Mouse (Mus musculus): ENCODE data around the gene Nxpe4. TPM values are rescaled to one million over a fixed set of nuclear protein-coding genes. Genes with fewer than 3 reads are reported as not detected.

Nxpe4 gene
- total and polyA plus RNA-seq, 3 experiments: 9.2 to 14.9 TPM; not detected in 1

GRCm38 (mm10) chr9:48257741-48258423 lies 96.1 kb downstream of the Nxpe4 start:
- TF ChIP-seq CTCF (IDR thresholded peaks at IDR 0.05 in 2 of 3, conservative IDR thresholded peaks at IDR 0.05 in 1 of 3; ENCODE audit: control insufficient read depth in 1 of 3, insufficient read depth in 1 of 3, low read depth in 2 of 3, low read length in 3 of 3, poor library complexity in 1 of 3, severe bottlenecking in 1 of 3): peak in 2 of 3 experiments; percentile 4 to 9; a peak in 1 of 6 replicates
- no peak for TF ChIP-seq UBTF (IDR thresholded peaks at IDR 0.05; ENCODE audit: borderline replicate concordance, insufficient read depth, low read depth, low read length)
- H3K36me3 ChIP-seq (ENCODE audit: control insufficient read depth in 1 of 2, insufficient read depth in 2 of 2, low read length in 2 of 2): no peaks in the 10 kb centered on the region
- no peaks in the 10 kb centered on the region for H3K27me3 ChIP-seq (ENCODE audit: control insufficient read depth in 1 of 2, insufficient read depth in 2 of 2, low read length in 2 of 2)
- no peaks in the 10 kb centered on the region for H3K4me1 ChIP-seq (ENCODE audit: control insufficient read depth in 1 of 2, insufficient read depth in 2 of 2, low read length in 2 of 2)
- H3K4me3 ChIP-seq (ENCODE audit: control insufficient read depth in 1 of 2, insufficient read depth in 1 of 2, low read depth in 2 of 2, low read length in 2 of 2): no peak overlapping the region
- no peak for DNase-seq (ENCODE audit: low read depth, low spot score)
- H3K79me2 ChIP-seq (ENCODE audit: control insufficient read depth, insufficient read depth, low read length, poor library complexity): no peaks in the 10 kb centered on the region
- H3K9ac ChIP-seq (ENCODE audit: control insufficient read depth, low read depth, low read length, poor library complexity, severe bottlenecking): no peak overlapping the region
- H3K9me3 ChIP-seq (replicated peaks; ENCODE audit: insufficient read depth, low read length): no peaks in the 10 kb centered on the region
- no peak overlapping the region for H3K27ac ChIP-seq (ENCODE audit: control insufficient read depth, low read depth, low read length)

DNA sequence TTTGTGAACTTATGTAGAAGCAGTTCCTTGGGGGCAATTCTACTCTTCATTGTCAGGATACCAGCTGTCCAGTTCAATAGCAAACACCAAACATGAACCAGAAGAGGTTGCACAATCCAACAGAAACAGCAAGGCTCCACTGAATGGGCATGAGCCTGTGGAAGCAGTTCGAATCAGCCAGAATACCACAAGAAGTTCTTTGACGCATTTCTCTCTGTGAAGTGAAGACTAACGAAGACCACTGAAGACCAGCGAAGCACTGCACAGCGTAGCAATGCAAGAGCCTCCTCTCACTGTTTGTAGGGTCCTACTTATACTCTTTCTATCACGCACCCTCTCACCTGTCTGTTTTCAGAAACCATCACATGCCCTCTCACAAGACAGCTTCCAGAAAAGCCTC lies 102.8 kb downstream of the Nxpe4 start:
- Histone ChIP-seq H3K9me3 (replicated peaks; ENCODE audit: insufficient read depth, low read length) (no peaks in the 10 kb centered on the region), H3K4me1 (ENCODE audit: control insufficient read depth in 1 of 2, insufficient read depth in 2 of 2, low read length in 2 of 2) (no peaks in the 10 kb centered on the region), H3K27ac (ENCODE audit: control insufficient read depth, low read depth, low read length) (no peak overlapping the region), H3K36me3 (ENCODE audit: control insufficient read depth in 1 of 2, insufficient read depth in 2 of 2, low read length in 2 of 2) (no peaks in the 10 kb centered on the region), H3K9ac (ENCODE audit: control insufficient read depth, low read depth, low read length, poor library complexity, severe bottlenecking) (no peak overlapping the region), H3K27me3 (ENCODE audit: control insufficient read depth in 1 of 2, insufficient read depth in 2 of 2, low read length in 2 of 2) (no peaks in the 10 kb centered on the region), H3K79me2 (ENCODE audit: control insufficient read depth, insufficient read depth, low read length, poor library complexity) (no peaks in the 10 kb centered on the region), H3K4me3 (ENCODE audit: control insufficient read depth in 1 of 2, insufficient read depth in 1 of 2, low read depth in 2 of 2, low read length in 2 of 2) (no peak overlapping the region)
- no peak for DNase-seq (ENCODE audit: low read depth, low spot score)
- no peak for TF ChIP-seq SIN3A (IDR thresholded peaks at IDR 0.05; ENCODE audit: low read length)

DNA sequence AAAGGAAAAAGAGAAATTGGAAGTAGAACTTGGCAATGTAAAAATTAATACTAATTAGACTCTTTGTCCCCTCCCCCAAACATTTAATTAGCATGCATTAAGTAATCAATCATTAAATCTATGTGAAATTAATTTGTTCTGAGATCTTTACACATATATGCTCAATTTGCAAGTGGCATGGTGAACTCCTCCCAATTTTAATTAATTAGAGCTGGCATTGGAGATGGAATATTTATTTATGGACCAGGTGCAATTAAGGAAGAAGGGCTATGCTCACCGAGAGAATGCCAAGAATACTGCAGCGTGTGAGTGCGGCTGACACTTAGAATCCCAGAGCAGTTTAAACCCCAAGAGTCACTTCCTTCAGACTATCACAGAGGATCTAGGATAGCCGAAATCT lies 103.7 kb downstream of the Nxpe4 start:
- no peak overlapping the region for H3K4me3 ChIP-seq (ENCODE audit: control insufficient read depth in 1 of 2, insufficient read depth in 1 of 2, low read depth in 2 of 2, low read length in 2 of 2)
- no peaks in the 10 kb centered on the region for H3K36me3 ChIP-seq (ENCODE audit: control insufficient read depth in 1 of 2, insufficient read depth in 2 of 2, low read length in 2 of 2)
- TF ChIP-seq MAX (IDR thresholded peaks at IDR 0.05; ENCODE audit: low read length) (no peak), MAZ (IDR thresholded peaks at IDR 0.05; ENCODE audit: low read depth, low read length) (no peak), HCFC1 (IDR thresholded peaks at IDR 0.05; ENCODE audit: low read depth, low read length) (no peak)
- no peak for DNase-seq (ENCODE audit: low read depth, low spot score)
- no peaks in the 10 kb centered on the region for H3K27me3 ChIP-seq (ENCODE audit: control insufficient read depth in 1 of 2, insufficient read depth in 2 of 2, low read length in 2 of 2)
- no peak overlapping the region for H3K9ac ChIP-seq (ENCODE audit: control insufficient read depth, low read depth, low read length, poor library complexity, severe bottlenecking)
- H3K4me1 ChIP-seq (ENCODE audit: control insufficient read depth in 1 of 2, insufficient read depth in 2 of 2, low read length in 2 of 2): no peaks in the 10 kb centered on the region
- H3K27ac ChIP-seq (ENCODE audit: control insufficient read depth, low read depth, low read length): no peak overlapping the region
- H3K79me2 ChIP-seq (ENCODE audit: control insufficient read depth, insufficient read depth, low read length, poor library complexity): no peaks in the 10 kb centered on the region
- H3K9me3 ChIP-seq (replicated peaks; ENCODE audit: insufficient read depth, low read length): no peaks in the 10 kb centered on the region

- no peak for TF ChIP-seq MXI1 (IDR thresholded peaks at IDR 0.05; ENCODE audit: low read depth, low read length)
- 0 out of 6 replicates have a peak, but pooled peaks of 1 of the 3 experiments have one; percentile 1 for TF ChIP-seq CTCF (IDR thresholded peaks at IDR 0.05 in 2 of 3, conservative IDR thresholded peaks at IDR 0.05 in 1 of 3; ENCODE audit: control insufficient read depth in 1 of 3, insufficient read depth in 1 of 3, low read depth in 2 of 3, low read length in 3 of 3, poor library complexity in 1 of 3, severe bottlenecking in 1 of 3)
- H3K36me3 ChIP-seq (ENCODE audit: control insufficient read depth in 1 of 2, insufficient read depth in 2 of 2, low read length in 2 of 2): no peaks in the 10 kb centered on the region
- no peak overlapping the region for H3K9ac ChIP-seq (ENCODE audit: control insufficient read depth, low read depth, low read length, poor library complexity, severe bottlenecking)
- no peaks in the 10 kb centered on the region for H3K4me1 ChIP-seq (ENCODE audit: control insufficient read depth in 1 of 2, insufficient read depth in 2 of 2, low read length in 2 of 2)
- no peaks in the 10 kb centered on the region for H3K79me2 ChIP-seq (ENCODE audit: control insufficient read depth, insufficient read depth, low read length, poor library complexity)
- no peak for DNase-seq (ENCODE audit: low read depth, low spot score)
- no peak overlapping the region for H3K4me3 ChIP-seq (ENCODE audit: control insufficient read depth in 1 of 2, insufficient read depth in 1 of 2, low read depth in 2 of 2, low read length in 2 of 2)
- H3K9me3 ChIP-seq (replicated peaks; ENCODE audit: insufficient read depth, low read length): no peaks in the 10 kb centered on the region
- H3K27me3 ChIP-seq (ENCODE audit: control insufficient read depth in 1 of 2, insufficient read depth in 2 of 2, low read length in 2 of 2): no peaks in the 10 kb centered on the region
- no peak overlapping the region for H3K27ac ChIP-seq (ENCODE audit: control insufficient read depth, low read depth, low read length)
Observed at GRCm38 (mm10) chr9:48266286-48267027, 104.6 kb downstream of the Nxpe4 start.
